Mouse (Mus musculus): ENCODE data around the gene Khk. TPM values are rescaled to one million over a fixed set of nuclear protein-coding genes. Genes with fewer than 3 reads are reported as not detected.
A peak's percentile ranks its signal among the peaks of the same experiment; 100 is the strongest.

Khk gene
- polyA plus RNA-seq, 1 experiment from 2014 or later = 9.2 TPM

- peaks cover 3% of the 10 kb centered on the region for H3K27me3 ChIP-seq (ENCODE audit: control insufficient read depth, insufficient read depth, low read length)
- WGBS = 63% methylated on average over 5 of the region's 5 CpGs
- no peaks in the 10 kb centered on the region for H3K4me1 ChIP-seq (ENCODE audit: control insufficient read depth, insufficient read depth, low read length)
- H3K4me2 ChIP-seq (ENCODE audit: low read depth, low read length) = no peak overlapping the region
- no peak overlapping the region for H3K4me3 ChIP-seq (ENCODE audit: low read depth, low read length)
- H3K9me3 ChIP-seq (replicated peaks; ENCODE audit: control insufficient read depth, low read length) = no peaks in the 10 kb centered on the region
- no peak overlapping the region for H3K27ac ChIP-seq (replicated peaks; ENCODE audit: low read depth, low read length)
- ATAC-seq (replicated peaks; ENCODE audit: insufficient number of reproducible peaks, low FRiP score, low TSS enrichment, low read depth) (no peak), DNase-seq (ENCODE audit: low spot score) (no peak)
- 0 out of 2 replicates have a peak, but pooled peaks cover 3% of the 10 kb centered on the region for H3K36me3 ChIP-seq (replicated peaks; ENCODE audit: control insufficient read depth, insufficient read depth, low read depth, low read length)
- peak overlapping the region; percentile 19; the same call in 1 of the 2 replicates for H3K9ac ChIP-seq (replicated peaks; ENCODE audit: low read length)
These were observed 27.4 kb downstream of the Khk start for GRCm38 (mm10) chr5:30948620-30949019.

DNA sequence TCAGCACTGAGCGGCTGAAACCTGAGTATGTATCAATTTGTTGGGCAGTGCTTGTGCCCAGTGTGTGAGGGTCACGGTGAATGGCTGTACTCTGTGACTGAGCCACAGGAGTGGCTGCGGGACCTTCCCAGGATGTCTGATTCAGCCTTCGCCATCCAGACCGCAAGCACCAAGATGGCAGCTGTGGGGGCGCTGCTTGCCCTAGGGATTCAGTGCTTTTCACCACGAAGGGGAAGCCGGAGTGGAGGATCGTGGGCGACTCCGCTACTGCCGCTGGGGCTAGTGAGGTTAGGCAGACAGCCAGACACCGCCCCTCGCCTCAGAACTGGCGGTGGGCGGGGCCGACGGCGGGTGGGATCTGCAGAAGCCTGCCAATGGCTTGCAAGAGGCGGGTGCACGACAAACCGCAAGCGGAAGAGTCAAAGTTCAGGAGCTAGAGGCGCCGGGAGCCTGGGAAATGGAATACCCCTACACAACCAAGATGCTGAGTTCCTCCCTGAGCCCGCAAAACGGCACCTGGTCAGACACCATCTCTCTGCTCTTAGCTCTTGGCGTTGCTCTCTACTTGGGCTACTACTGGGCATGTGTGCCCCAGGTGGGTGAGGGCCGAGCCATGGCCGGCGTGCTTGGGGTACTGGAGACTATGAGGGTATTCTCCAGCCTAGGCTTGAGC lies 28.6 kb downstream of the Khk start:
- ATAC-seq (replicated peaks; ENCODE audit: insufficient number of reproducible peaks, low FRiP score, low TSS enrichment, low read depth) = peak; percentile 90
- Histone ChIP-seq H3K27me3 (ENCODE audit: control insufficient read depth, insufficient read depth, low read length) (peaks cover 3% of the 10 kb centered on the region), H3K27ac (replicated peaks; ENCODE audit: low read depth, low read length) (peak overlapping the region; percentile 16; the same call in 1 of the 2 replicates), H3K4me3 (ENCODE audit: low read depth, low read length) (peak overlapping the region; percentile 35), H3K36me3 (replicated peaks; ENCODE audit: control insufficient read depth, insufficient read depth, low read depth, low read length) (peaks cover 7% of the 10 kb centered on the region), H3K4me2 (ENCODE audit: low read depth, low read length) (peak overlapping the region; percentile 74), H3K9ac (replicated peaks; ENCODE audit: low read length) (peak overlapping the region; percentile 46), H3K9me3 (replicated peaks; ENCODE audit: control insufficient read depth, low read length) (no peaks in the 10 kb centered on the region), H3K4me1 (ENCODE audit: control insufficient read depth, insufficient read depth, low read length) (no peaks in the 10 kb centered on the region)
- DNase-seq (ENCODE audit: low spot score) = peak; percentile 94
- 0% methylated on average over 31 of the region's 31 CpGs for WGBS

GRCm38 (mm10) chr5:30950451-30950850 lies 29.2 kb downstream of the Khk start:
- ATAC-seq (replicated peaks; ENCODE audit: insufficient number of reproducible peaks, low FRiP score, low TSS enrichment, low read depth) = peak; percentile 12; the same call in 1 of the 2 replicates
- H3K27me3 ChIP-seq (ENCODE audit: control insufficient read depth, insufficient read depth, low read length) = peaks cover under 1% of the 10 kb centered on the region
- no peak for DNase-seq (ENCODE audit: low spot score)
- peaks cover 7% of the 10 kb centered on the region for H3K36me3 ChIP-seq (replicated peaks; ENCODE audit: control insufficient read depth, insufficient read depth, low read depth, low read length)
- no peak overlapping the region for H3K9ac ChIP-seq (replicated peaks; ENCODE audit: low read length)
- peak overlapping the region; percentile 74 for H3K4me2 ChIP-seq (ENCODE audit: low read depth, low read length)
- H3K27ac ChIP-seq (replicated peaks; ENCODE audit: low read depth, low read length) = no peak overlapping the region
- H3K4me1 ChIP-seq (ENCODE audit: control insufficient read depth, insufficient read depth, low read length) = no peaks in the 10 kb centered on the region
- peak overlapping the region; percentile 35 for H3K4me3 ChIP-seq (ENCODE audit: low read depth, low read length)
- no peaks in the 10 kb centered on the region for H3K9me3 ChIP-seq (replicated peaks; ENCODE audit: control insufficient read depth, low read length)
- 72% methylated on average over 4 of the region's 4 CpGs for WGBS

DNA sequence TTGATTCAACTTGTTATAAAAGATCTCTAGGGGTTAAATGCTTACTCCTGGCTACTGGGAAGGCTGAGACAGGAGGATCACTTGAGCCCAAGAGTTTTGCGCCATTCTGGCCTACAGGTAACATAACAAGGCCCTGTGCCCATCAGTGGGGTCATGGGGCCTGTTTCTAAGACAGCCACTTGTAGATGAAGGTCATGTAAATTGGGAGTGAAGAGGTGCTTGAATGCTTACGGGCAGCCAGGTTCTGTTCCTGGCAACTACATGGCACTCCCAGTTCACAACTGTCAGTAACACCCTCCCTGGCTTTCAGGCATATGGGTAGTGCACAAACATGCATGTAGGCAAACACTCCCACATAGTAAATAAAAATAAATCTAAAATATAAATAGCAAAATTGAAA lies 29.7 kb downstream of the Khk start:
- H3K4me1 ChIP-seq (ENCODE audit: control insufficient read depth, insufficient read depth, low read length) = no peaks in the 10 kb centered on the region
- H3K9me3 ChIP-seq (replicated peaks; ENCODE audit: control insufficient read depth, low read length) = no peaks in the 10 kb centered on the region
- H3K36me3 ChIP-seq (replicated peaks; ENCODE audit: control insufficient read depth, insufficient read depth, low read depth, low read length) = peaks cover 7% of the 10 kb centered on the region
- DNase-seq (ENCODE audit: low spot score) = no peak
- no peaks in the 10 kb centered on the region; the same call in 1 of the 2 replicates for H3K27me3 ChIP-seq (ENCODE audit: control insufficient read depth, insufficient read depth, low read length)
- H3K4me3 ChIP-seq (ENCODE audit: low read depth, low read length) = no peak overlapping the region
- 87% methylated on average over 2 of the region's 2 CpGs for WGBS
- no peak overlapping the region for H3K27ac ChIP-seq (replicated peaks; ENCODE audit: low read depth, low read length)
- no peak for ATAC-seq (replicated peaks; ENCODE audit: insufficient number of reproducible peaks, low FRiP score, low TSS enrichment, low read depth)
- no peak overlapping the region for H3K9ac ChIP-seq (replicated peaks; ENCODE audit: low read length)
- H3K4me2 ChIP-seq (ENCODE audit: low read depth, low read length) = no peak overlapping the region

DNA sequence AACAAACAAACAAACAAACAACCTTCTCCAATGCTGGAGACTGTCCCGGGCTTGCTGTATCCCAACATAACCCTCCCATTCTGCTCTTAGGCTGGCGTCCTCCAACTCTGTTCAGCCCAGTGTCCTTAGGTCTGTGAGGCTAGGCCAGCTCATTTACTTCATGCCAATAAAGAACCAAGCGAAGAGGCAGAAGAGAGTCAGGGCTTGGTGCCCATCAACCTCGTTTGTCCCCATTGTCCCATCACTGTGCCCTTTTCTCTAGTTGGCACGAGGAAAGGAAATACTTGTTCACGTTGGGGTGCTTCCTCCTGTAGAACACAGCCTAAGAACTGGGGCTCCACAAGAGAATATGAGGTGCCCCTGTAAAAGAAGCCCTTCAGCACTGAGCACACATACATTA lies 30.5 kb downstream of the Khk start:
- H3K27ac ChIP-seq (replicated peaks; ENCODE audit: low read depth, low read length) = no peak overlapping the region
- no peak overlapping the region for H3K4me3 ChIP-seq (ENCODE audit: low read depth, low read length)
- no peak for DNase-seq (ENCODE audit: low spot score)
- 86% methylated on average over 6 of the region's 6 CpGs for WGBS
- H3K27me3 ChIP-seq (ENCODE audit: control insufficient read depth, insufficient read depth, low read length) = no peaks in the 10 kb centered on the region; the same call in 1 of the 2 replicates
- H3K9ac ChIP-seq (replicated peaks; ENCODE audit: low read length) = no peak overlapping the region
- no peak for ATAC-seq (replicated peaks; ENCODE audit: insufficient number of reproducible peaks, low FRiP score, low TSS enrichment, low read depth)
- no peaks in the 10 kb centered on the region for H3K9me3 ChIP-seq (replicated peaks; ENCODE audit: control insufficient read depth, low read length)
- H3K4me1 ChIP-seq (ENCODE audit: control insufficient read depth, insufficient read depth, low read length) = no peaks in the 10 kb centered on the region
- H3K4me2 ChIP-seq (ENCODE audit: low read depth, low read length) = no peak overlapping the region
- H3K36me3 ChIP-seq (replicated peaks; ENCODE audit: control insufficient read depth, insufficient read depth, low read depth, low read length) = peaks cover 7% of the 10 kb centered on the region

DNA sequence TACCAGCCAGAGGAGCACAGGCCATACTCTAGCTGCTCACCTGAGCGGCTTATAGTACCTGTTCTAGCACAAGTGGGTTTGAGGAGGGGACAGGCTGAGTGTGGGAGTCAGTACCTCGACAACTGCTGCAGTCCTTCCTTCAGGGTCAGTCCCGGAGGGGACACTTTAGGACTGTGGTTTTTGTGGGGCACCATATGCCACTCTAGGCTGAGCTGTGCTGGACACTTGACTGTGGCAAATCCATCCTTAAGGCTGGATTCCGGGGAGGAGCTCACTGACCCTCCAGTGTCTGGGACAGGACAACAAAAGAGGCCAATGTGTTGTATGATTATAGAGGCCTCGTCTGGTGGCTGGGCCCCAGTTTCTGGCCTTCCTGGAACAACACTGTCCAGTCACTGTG lies 31.3 kb downstream of the Khk start:
- no peak for ATAC-seq (replicated peaks; ENCODE audit: insufficient number of reproducible peaks, low FRiP score, low TSS enrichment, low read depth)
- H3K36me3 ChIP-seq (replicated peaks; ENCODE audit: control insufficient read depth, insufficient read depth, low read depth, low read length) = peaks cover 7% of the 10 kb centered on the region
- H3K27me3 ChIP-seq (ENCODE audit: control insufficient read depth, insufficient read depth, low read length) = no peaks in the 10 kb centered on the region; the same call in 1 of the 2 replicates
- no peaks in the 10 kb centered on the region for H3K4me1 ChIP-seq (ENCODE audit: control insufficient read depth, insufficient read depth, low read length)
- no peak overlapping the region for H3K27ac ChIP-seq (replicated peaks; ENCODE audit: low read depth, low read length)
- no peak overlapping the region for H3K4me3 ChIP-seq (ENCODE audit: low read depth, low read length)
- H3K9ac ChIP-seq (replicated peaks; ENCODE audit: low read length) = no peak overlapping the region
- H3K9me3 ChIP-seq (replicated peaks; ENCODE audit: control insufficient read depth, low read length) = no peaks in the 10 kb centered on the region
- DNase-seq (ENCODE audit: low spot score) = no peak
- H3K4me2 ChIP-seq (ENCODE audit: low read depth, low read length) = no peak overlapping the region
- WGBS = 85% methylated on average over 5 of the region's 5 CpGs

DNA sequence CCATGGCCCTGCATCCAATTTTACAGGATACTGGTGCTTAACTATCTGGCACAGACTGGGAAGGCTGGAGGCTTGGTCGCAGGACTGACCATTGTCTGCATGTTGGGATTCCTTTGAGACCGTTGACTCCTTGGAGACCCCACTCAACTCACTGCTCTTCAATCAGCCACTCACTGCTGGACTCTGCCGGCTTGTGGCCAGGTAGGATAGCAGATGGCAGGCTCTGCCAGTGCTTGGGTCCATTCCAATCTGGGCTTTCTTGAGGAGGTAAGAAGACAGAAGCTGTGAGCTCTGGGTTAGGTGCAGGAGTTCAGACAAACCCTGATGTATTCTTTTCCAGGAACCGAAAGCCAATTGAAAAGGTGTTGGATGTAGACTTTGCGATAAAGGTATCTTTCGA lies 32.8 kb downstream of the Khk start:
- ATAC-seq (replicated peaks; ENCODE audit: insufficient number of reproducible peaks, low FRiP score, low TSS enrichment, low read depth) (no peak), DNase-seq (ENCODE audit: low spot score) (no peak)
- no peak overlapping the region for H3K4me3 ChIP-seq (ENCODE audit: low read depth, low read length)
- H3K9ac ChIP-seq (replicated peaks; ENCODE audit: low read length) = no peak overlapping the region
- H3K27me3 ChIP-seq (ENCODE audit: control insufficient read depth, insufficient read depth, low read length) = no peaks in the 10 kb centered on the region; the same call in 1 of the 2 replicates
- H3K4me2 ChIP-seq (ENCODE audit: low read depth, low read length) = no peak overlapping the region
- H3K9me3 ChIP-seq (replicated peaks; ENCODE audit: control insufficient read depth, low read length) = no peaks in the 10 kb centered on the region
- H3K36me3 ChIP-seq (replicated peaks; ENCODE audit: control insufficient read depth, insufficient read depth, low read depth, low read length) = peaks cover 7% of the 10 kb centered on the region
- peaks cover 5% of the 10 kb centered on the region; the same call in 1 of the 2 replicates for H3K4me1 ChIP-seq (ENCODE audit: control insufficient read depth, insufficient read depth, low read length)
- 96% methylated on average over 6 of the region's 6 CpGs for WGBS
- no peak overlapping the region for H3K27ac ChIP-seq (replicated peaks; ENCODE audit: low read depth, low read length)

GRCm38 (mm10) chr5:30954556-30954955 lies 33.3 kb downstream of the Khk start:
- no peak for ATAC-seq (replicated peaks; ENCODE audit: insufficient number of reproducible peaks, low FRiP score, low TSS enrichment, low read depth)
- peaks cover 7% of the 10 kb centered on the region for H3K36me3 ChIP-seq (replicated peaks; ENCODE audit: control insufficient read depth, insufficient read depth, low read depth, low read length)

More at GRCm38 (mm10) chr5:30954556-30954955, 33.3 kb downstream of the Khk start:
- Histone ChIP-seq H3K9me3 (replicated peaks; ENCODE audit: control insufficient read depth, low read length) (no peaks in the 10 kb centered on the region), H3K27me3 (ENCODE audit: control insufficient read depth, insufficient read depth, low read length) (no peaks in the 10 kb centered on the region), H3K4me2 (ENCODE audit: low read depth, low read length) (no peak overlapping the region), H3K4me3 (ENCODE audit: low read depth, low read length) (no peak overlapping the region), H3K27ac (replicated peaks; ENCODE audit: low read depth, low read length) (no peak overlapping the region), H3K9ac (replicated peaks; ENCODE audit: low read length) (no peak overlapping the region), H3K4me1 (ENCODE audit: control insufficient read depth, insufficient read depth, low read length) (peaks cover 8% of the 10 kb centered on the region)
- no peak for DNase-seq (ENCODE audit: low spot score)
- WGBS = 96% methylated on average over 9 of the region's 9 CpGs

Data from embryonic facial prominence, embryonic 11.5 days (tissue).